Mouse (Mus musculus): ENCODE data around the gene Tmem132b. TPM values are rescaled to one million over a fixed set of nuclear protein-coding genes. Genes with fewer than 3 reads are reported as not detected.

Gene Tmem132b
- total RNA-seq, 2 experiments from 2014 or later, result 135 to 141 TPM

DNA sequence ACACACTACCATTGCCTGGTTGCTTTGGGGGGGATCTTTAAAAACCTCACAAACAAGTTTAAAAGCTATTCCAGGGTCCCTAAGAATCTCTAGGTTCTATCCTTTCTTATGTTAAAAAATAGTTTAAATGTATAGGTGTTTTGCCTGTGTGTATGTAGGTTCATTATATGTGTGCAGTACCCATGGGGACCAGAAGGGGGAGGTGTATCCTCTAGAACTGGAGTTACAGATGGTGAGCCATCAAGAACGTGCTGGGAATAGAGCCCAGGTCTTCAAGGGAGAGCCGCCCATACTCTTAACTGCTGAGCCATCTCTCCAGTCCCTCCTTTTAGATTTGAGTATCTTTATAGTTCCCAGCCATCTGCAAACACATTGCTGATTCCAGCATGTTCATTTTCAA, 13.5 kb downstream of the Tmem132b start:
- Histone ChIP-seq H3K27ac (no peak overlapping the region), H3K4me3 (no peak overlapping the region)
- peak; percentile 25 for TF ChIP-seq CTCF (IDR thresholded peaks at IDR 0.05)
- no peak for DNase-seq (ENCODE audit: extremely low spot score in 1 of 2, low spot score in 2 of 2)
- intact Hi-C loops (cut with DNase I), result no loop called here

DNA sequence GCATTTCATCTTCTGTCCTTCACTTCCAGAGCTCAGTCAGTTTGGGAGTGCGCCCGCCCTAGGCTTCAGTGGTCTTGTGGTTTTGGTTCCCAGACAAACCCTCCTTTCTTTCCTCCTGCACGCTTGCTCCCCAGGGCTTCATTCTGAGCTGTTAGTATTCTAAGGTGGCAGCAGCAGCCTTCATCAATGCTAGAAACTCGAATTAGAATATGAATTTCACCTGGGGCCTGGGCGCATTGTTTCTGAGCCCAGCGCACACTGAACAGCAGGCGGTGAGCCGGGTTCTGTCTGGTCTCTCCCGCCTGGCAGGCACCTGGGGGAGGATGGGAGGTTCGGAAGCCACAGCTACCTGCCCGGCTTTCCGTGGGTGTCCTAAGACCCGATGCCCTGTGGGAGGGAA, 14.7 kb downstream of the Tmem132b start:
- no peak for TF ChIP-seq CTCF (IDR thresholded peaks at IDR 0.05)
- H3K27ac ChIP-seq, result peak overlapping the region; percentile 40
- no peak overlapping the region for H3K4me3 ChIP-seq
- DNase-seq (ENCODE audit: extremely low spot score in 1 of 2, low spot score in 2 of 2), result no peak
- intact Hi-C loops (cut with DNase I), result no loop called here

GRCm38 (mm10) chr5:125549750-125550489, 18.3 kb downstream of the Tmem132b start:
- Histone ChIP-seq H3K4me3 (no peak overlapping the region), H3K27ac (peak overlapping the region; percentile 47)
- DNase-seq (ENCODE audit: extremely low spot score in 1 of 2, low spot score in 2 of 2), result no peak
- intact Hi-C loops (cut with DNase I), result no loop called here
- TF ChIP-seq CTCF (IDR thresholded peaks at IDR 0.05), result no peak

DNA sequence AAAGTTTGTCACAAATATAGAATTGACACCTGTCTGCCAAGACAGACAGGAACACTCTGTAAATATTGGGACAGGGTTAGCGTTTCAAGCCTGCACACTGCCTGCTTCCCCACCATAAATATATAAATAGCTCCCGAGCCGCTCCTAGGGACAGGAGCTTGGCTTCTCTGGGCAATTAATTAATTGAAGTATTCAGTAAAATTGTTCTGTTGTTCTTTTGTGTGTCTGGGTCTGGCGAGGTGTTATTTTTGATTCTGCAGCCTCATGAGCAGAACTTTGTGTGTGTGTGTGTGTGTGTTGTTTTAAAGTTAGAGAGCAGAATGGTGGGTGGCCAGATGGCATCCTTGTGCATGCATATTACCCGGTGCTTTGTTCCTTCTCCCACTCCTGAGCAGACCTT, 24.2 kb downstream of the Tmem132b start:
- intact Hi-C loops (cut with DNase I), result no loop called here
- TF ChIP-seq CTCF (IDR thresholded peaks at IDR 0.05), result no peak
- Histone ChIP-seq H3K27ac (peak overlapping the region; percentile 19; the same call in 1 of the 2 replicates), H3K4me3 (no peak overlapping the region)
- no peak for DNase-seq (ENCODE audit: extremely low spot score in 1 of 2, low spot score in 2 of 2)

DNA sequence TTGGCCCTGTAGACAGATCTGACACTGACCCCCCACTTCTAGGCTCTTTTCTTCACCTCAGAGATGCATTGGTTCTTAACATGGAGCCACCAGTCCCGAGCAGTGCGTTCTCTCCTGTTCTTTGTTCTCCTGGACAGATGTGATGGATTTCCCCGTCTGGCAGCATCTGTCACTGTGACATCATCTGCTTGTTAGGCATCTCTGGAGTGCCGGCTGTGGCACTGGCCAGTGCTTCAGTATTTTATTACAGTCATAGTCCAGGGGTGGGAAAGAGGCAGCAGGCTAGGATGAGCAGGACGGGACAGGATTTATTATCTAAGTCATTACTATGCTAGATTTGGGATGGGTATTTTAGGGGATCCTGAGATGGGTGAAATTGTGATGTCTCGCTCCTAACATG, 31.9 kb downstream of the Tmem132b start:
- TF ChIP-seq CTCF (IDR thresholded peaks at IDR 0.05), result no peak
- peak overlapping the region; percentile 53; the same call in 1 of the 2 replicates for H3K27ac ChIP-seq
- no peak for DNase-seq (ENCODE audit: extremely low spot score in 1 of 2, low spot score in 2 of 2)

GRCm38 (mm10) chr5:125565725-125566124, 34.2 kb downstream of the Tmem132b start:
- no peak overlapping the region for H3K27ac ChIP-seq
- H3K4me3 ChIP-seq, result no peak overlapping the region
- TF ChIP-seq CTCF (IDR thresholded peaks at IDR 0.05), result no peak
- intact Hi-C loops (cut with DNase I), result no loop called here
- no peak for DNase-seq (ENCODE audit: extremely low spot score in 1 of 2, low spot score in 2 of 2)

More for the DNA sequence above, 31.9 kb downstream of the Tmem132b start:
- intact Hi-C loops (cut with DNase I), result no loop called here
- no peak overlapping the region for H3K4me3 ChIP-seq

- intact Hi-C loops (cut with DNase I), result no loop called here
- no peak for DNase-seq (ENCODE audit: extremely low spot score in 1 of 2, low spot score in 2 of 2)
- Histone ChIP-seq H3K27ac (no peak overlapping the region), H3K4me3 (no peak overlapping the region)
- no peak for TF ChIP-seq CTCF (IDR thresholded peaks at IDR 0.05)
These were observed 36.9 kb downstream of the Tmem132b start for GRCm38 (mm10) chr5:125568457-125568856.

DNA sequence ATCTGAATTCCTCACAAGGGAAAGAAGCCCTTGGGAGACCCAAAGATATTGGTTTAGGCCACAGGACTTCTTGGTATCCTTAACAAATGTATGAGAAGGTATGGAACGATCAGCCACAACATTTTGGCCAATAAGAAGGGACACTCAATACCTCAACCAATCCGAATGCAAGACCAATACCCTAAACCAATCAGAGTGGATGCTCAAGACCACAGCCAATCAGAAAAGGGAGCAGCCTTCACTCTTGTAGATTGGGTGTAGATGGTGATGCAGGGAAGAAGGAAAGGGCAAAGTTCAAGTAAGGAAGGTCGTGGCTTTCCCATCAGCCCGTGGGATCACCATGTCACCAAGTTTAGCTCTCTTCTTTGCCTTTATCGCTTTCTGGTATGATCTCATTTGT, 40.4 kb downstream of the Tmem132b start:
- H3K4me3 ChIP-seq, result no peak overlapping the region
- no peak for DNase-seq (ENCODE audit: extremely low spot score in 1 of 2, low spot score in 2 of 2)
- no peak overlapping the region for H3K27ac ChIP-seq
- TF ChIP-seq CTCF (IDR thresholded peaks at IDR 0.05), result no peak
- intact Hi-C loops (cut with DNase I), result no loop called here

GRCm38 (mm10) chr5:125574886-125575285, 43.3 kb downstream of the Tmem132b start:
- no peak for TF ChIP-seq CTCF (IDR thresholded peaks at IDR 0.05)
- intact Hi-C loops (cut with DNase I), result no loop called here

DNA sequence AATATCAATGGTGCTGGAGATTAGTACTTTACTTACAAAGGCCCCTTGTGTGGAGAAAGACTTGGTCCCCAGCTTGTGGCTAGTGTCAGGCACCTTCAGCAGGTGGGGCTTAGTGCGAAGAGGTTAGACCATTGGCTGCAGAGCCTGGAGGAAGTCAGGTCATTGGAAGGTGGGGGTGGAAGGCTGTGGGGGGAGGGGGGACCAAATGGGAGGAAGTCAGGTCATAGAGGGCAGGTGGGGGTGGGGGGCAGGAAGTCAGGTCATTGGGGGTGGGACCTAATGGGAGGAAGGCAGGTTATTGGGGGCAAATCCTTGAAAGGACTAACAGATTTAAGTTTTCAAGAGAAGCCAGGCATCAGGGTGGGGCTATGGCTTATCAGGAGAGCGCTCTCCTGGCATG, 44.3 kb downstream of the Tmem132b start:
- no peak for DNase-seq (ENCODE audit: extremely low spot score in 1 of 2, low spot score in 2 of 2)
- intact Hi-C loops (cut with DNase I), result no loop called here
- no peak for TF ChIP-seq CTCF (IDR thresholded peaks at IDR 0.05)
- peak overlapping the region; percentile 77; the same call in 1 of the 2 replicates for H3K27ac ChIP-seq
- H3K4me3 ChIP-seq, result no peak overlapping the region

More at GRCm38 (mm10) chr5:125574886-125575285, 43.3 kb downstream of the Tmem132b start:
- Histone ChIP-seq H3K4me3 (no peak overlapping the region), H3K27ac (peak overlapping the region; percentile 57)
- DNase-seq (ENCODE audit: extremely low spot score in 1 of 2, low spot score in 2 of 2), result no peak

GRCm38 (mm10) chr5:125578661-125579060, 47.1 kb downstream of the Tmem132b start:
- Histone ChIP-seq H3K4me3 (no peak overlapping the region), H3K27ac (peak overlapping the region; percentile 64)
- DNase-seq (ENCODE audit: extremely low spot score in 1 of 2, low spot score in 2 of 2), result peak; percentile 62 to 78
- no peak for TF ChIP-seq CTCF (IDR thresholded peaks at IDR 0.05)
- intact Hi-C loops (cut with DNase I), result loop anchor here (1.0 kb wide), 1 partner anchor 45 kb away; no protein-coding TSS in a partner anchor

DNA sequence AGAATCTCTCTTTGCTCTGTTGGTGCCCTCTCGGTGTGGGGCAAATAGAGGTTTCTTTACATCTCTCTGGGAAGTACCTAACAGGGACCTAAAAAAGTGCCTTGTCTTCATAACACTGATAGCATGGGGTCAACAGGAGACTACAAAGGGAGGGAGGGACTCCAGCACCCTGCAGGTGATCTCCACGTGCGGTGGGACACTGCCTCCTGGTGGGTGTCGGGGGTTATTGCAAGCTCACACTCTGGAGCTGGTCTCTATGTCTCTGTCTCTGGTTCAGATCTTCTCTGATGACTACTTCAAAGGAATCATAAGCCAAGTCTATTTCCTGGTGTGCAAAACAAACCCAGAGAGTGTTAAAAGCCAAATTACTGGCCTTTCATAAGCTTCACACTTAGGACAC, 47.6 kb downstream of the Tmem132b start:
- peak; percentile 61 for TF ChIP-seq CTCF (IDR thresholded peaks at IDR 0.05)
- no peak for DNase-seq (ENCODE audit: extremely low spot score in 1 of 2, low spot score in 2 of 2)
- Histone ChIP-seq H3K27ac (peak overlapping the region; percentile 64), H3K4me3 (no peak overlapping the region)
- intact Hi-C loops (cut with DNase I), result no loop called here

DNA sequence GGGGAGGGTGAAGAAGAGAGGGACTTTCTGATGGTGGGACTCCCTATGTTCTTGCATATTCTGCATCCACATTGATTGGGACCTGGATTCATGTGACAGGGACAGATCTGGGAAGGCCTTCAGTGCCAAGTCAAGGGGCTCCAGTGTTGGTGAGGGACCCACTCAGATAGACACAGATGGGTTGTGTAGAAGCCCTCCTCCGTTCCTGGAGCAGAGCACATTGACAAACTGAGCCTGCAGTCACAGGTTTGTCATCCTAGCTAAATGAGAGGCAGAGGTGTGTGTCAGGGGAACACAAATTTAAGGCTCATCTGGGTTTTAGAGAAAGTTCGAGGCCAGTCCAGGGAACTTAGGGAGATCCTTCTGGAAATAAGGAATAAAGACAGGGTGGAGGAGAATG, 51.7 kb downstream of the Tmem132b start:
- no peak for TF ChIP-seq CTCF (IDR thresholded peaks at IDR 0.05)
- peak overlapping the region; percentile 84 for H3K27ac ChIP-seq
- no peak for DNase-seq (ENCODE audit: extremely low spot score in 1 of 2, low spot score in 2 of 2)
- intact Hi-C loops (cut with DNase I), result no loop called here
- no peak overlapping the region for H3K4me3 ChIP-seq
